Mouse (Mus musculus): ENCODE measurements around the gene Dus1l.
"Not testable (repeated sequence)": the region's sequence is repeated elsewhere in the genome, so short reads cannot be mapped to it uniquely, and the experiment has no call there.

The Dus1l gene

GRCm38 (mm10) chr11:120795756-120796613, at the start of gene Dus1l:
Dus1l (minus strand) TSS chr11:120796403.
- in situ Hi-C loops (cut with MboI; ENCODE audit: unreplicated experiment in 2 of 2) = loop anchor here in 1 of 2 experiments (25.0 kb wide), 1 partner anchor 184 kb away; the partner anchor contains the start of genes Npb and Pcyt2

GRCm38 (mm10) chr11:120844329-120844728, 48.1 kb upstream of the Dus1l start:
- in situ Hi-C loops (cut with MboI; ENCODE audit: unreplicated experiment in 2 of 2) = no loop called here

- in situ Hi-C loops (cut with MboI; ENCODE audit: unreplicated experiment in 2 of 2) = no loop called here
These were observed 37.5 kb upstream of the Dus1l start for GRCm38 (mm10) chr11:120833555-120834280.

- in situ Hi-C loops (cut with MboI; ENCODE audit: unreplicated experiment in 2 of 2) = not testable (repeated sequence)
These were observed 36.8 kb upstream of the Dus1l start for GRCm38 (mm10) chr11:120832962-120833361.

- in situ Hi-C loops (cut with MboI; ENCODE audit: unreplicated experiment in 2 of 2) = no loop called here
These were observed 35.6 kb upstream of the Dus1l start for GRCm38 (mm10) chr11:120831659-120832440.

- in situ Hi-C loops (cut with MboI; ENCODE audit: unreplicated experiment in 2 of 2) = no loop called here
These were observed 34.5 kb upstream of the Dus1l start for GRCm38 (mm10) chr11:120830686-120831085.

- in situ Hi-C loops (cut with MboI; ENCODE audit: unreplicated experiment in 2 of 2) = loop anchor here in 1 of 2 experiments (5.0 to 10.0 kb wide), 2 partner anchors 77 to 525 kb away; partner anchors contain the start of gene Wdr45b
These were observed 33.7 kb upstream of the Dus1l start for GRCm38 (mm10) chr11:120829757-120830532.

GRCm38 (mm10) chr11:120828416-120828815, 32.2 kb upstream of the Dus1l start:
- in situ Hi-C loops (cut with MboI; ENCODE audit: unreplicated experiment in 2 of 2) = loop anchor here in 1 of 2 experiments (5.0 to 10.0 kb wide), 2 partner anchors 79 to 526 kb away; partner anchors contain the start of gene Wdr45b

- in situ Hi-C loops (cut with MboI; ENCODE audit: unreplicated experiment in 2 of 2) = loop anchor here in 1 of 2 experiments (5.0 to 10.0 kb wide), 2 partner anchors 81 to 529 kb away; partner anchors contain the start of gene Wdr45b
These were observed 30.1 kb upstream of the Dus1l start for GRCm38 (mm10) chr11:120826016-120826953.

- in situ Hi-C loops (cut with MboI; ENCODE audit: unreplicated experiment in 2 of 2) = loop anchor here in 1 of 2 experiments (5.0 to 10.0 kb wide), 2 partner anchors 82 to 529 kb away; partner anchors contain the start of gene Wdr45b
These were observed 29.2 kb upstream of the Dus1l start for GRCm38 (mm10) chr11:120825289-120825863.

GRCm38 (mm10) chr11:120824787-120825288, 28.6 kb upstream of the Dus1l start:
- in situ Hi-C loops (cut with MboI; ENCODE audit: unreplicated experiment in 2 of 2) = loop anchor here (5.0 to 10.0 kb wide), 2 partner anchors 82 to 530 kb away; partner anchors contain the start of gene Wdr45b (in 1 of the 2)

GRCm38 (mm10) chr11:120823956-120824786, 28.0 kb upstream of the Dus1l start, which contains the start of gene Fasn:
Fasn (minus strand) TSS chr11:120824547.
- in situ Hi-C loops (cut with MboI; ENCODE audit: unreplicated experiment in 2 of 2) = loop anchor here (5.0 to 10.0 kb wide), 2 partner anchors 83 to 531 kb away; partner anchors contain the start of gene Wdr45b (in 1 of the 2)

GRCm38 (mm10) chr11:120823551-120823947, 27.3 kb upstream of the Dus1l start:
- in situ Hi-C loops (cut with MboI; ENCODE audit: unreplicated experiment in 2 of 2) = loop anchor here (5.0 to 10.0 kb wide), 2 partner anchors 84 to 531 kb away; partner anchors contain the start of gene Wdr45b (in 1 of the 2)

- in situ Hi-C loops (cut with MboI; ENCODE audit: unreplicated experiment in 2 of 2) = loop anchor here (5.0 to 10.0 kb wide), 2 partner anchors 84 to 532 kb away; partner anchors contain the start of gene Wdr45b (in 1 of the 2)
These were observed 26.8 kb upstream of the Dus1l start for GRCm38 (mm10) chr11:120822831-120823550.

GRCm38 (mm10) chr11:120822321-120822720, 26.1 kb upstream of the Dus1l start:
- in situ Hi-C loops (cut with MboI; ENCODE audit: unreplicated experiment in 2 of 2) = loop anchor here (5.0 to 10.0 kb wide), 2 partner anchors 85 to 532 kb away; partner anchors contain the start of gene Wdr45b (in 1 of the 2)
